Mouse (Mus musculus) MN1 (cell line): Measurements from ENCODE around the gene Tomm6.

Experiments used
- DNase-seq: peaks from one replicate; pipeline ENCODE4 v3.0.0-alpha.2; 2016; ENCODE audit warnings: low spot score

The Tomm6 gene

GRCm38 (mm10) chr17:47651953-47652352 lies 36.2 kb downstream of the Tomm6 start:
- DNase-seq = no peak

DNA sequence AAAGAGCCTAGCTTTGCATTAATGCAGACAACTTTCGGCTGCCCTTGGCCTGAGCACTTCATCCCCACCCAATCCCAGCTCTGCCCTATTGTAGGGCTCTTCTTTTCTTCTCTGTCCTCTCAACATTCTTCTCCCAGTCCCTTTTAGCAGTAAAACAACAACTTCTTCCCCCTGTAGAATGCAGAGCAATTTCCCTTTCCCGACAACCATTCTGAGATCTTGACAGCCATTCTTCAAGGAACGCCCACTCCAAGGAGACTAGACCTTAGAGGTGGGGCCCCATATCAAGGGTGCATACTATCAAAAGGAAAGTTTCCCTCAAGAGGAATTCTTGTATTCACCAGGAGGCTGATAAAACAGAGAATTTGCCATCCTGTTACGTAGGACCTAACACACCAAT lies 39.2 kb downstream of the Tomm6 start:
- no peak for DNase-seq

DNA sequence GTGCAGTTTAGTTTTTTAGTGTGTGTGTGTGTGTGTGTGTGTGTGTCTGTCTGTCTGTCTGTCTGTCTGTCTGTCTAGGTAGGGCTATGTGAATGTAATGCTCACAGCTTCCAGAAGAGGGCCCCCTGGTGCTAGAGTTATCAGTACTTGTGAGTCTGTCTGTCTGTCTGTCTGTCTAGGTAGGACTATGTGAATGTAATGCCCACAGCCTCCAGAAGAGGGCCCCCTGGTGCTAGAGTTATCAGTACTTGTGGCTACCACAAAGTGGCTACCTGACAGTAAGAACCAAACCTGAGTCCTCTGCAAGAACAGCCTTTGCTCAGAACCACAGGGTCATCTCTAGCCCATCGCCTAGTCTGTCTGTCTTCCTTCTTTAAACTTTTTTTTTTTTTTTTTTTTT lies 41.5 kb downstream of the Tomm6 start:
- DNase-seq = peak; percentile 53

GRCm38 (mm10) chr17:47642992-47643391 lies 45.2 kb downstream of the Tomm6 start:
- no peak for DNase-seq
